Mouse (Mus musculus): ENCODE results near the gene Frmd4a. TPM values are rescaled to one million over a fixed set of nuclear protein-coding genes. Genes with fewer than 3 reads are reported as not detected.

Frmd4a gene
- polyA plus RNA-seq, 1 experiment: 9.9 TPM

- no peak for DNase-seq (ENCODE audit: low read depth)
Measured at GRCm38 (mm10) chr2:4517553-4518125, 500.1 kb downstream of the Frmd4a start.

- no peak for DNase-seq (ENCODE audit: low read depth)
Measured at GRCm38 (mm10) chr2:4518549-4518948, 501.0 kb downstream of the Frmd4a start.

GRCm38 (mm10) chr2:4522769-4523487 lies 505.4 kb downstream of the Frmd4a start:
- DNase-seq (ENCODE audit: low read depth): no peak

- peak; percentile 59 for DNase-seq (ENCODE audit: low read depth)
Measured at GRCm38 (mm10) chr2:4527094-4527493, 509.6 kb downstream of the Frmd4a start.

GRCm38 (mm10) chr2:4529254-4529729 lies 511.8 kb downstream of the Frmd4a start:
- DNase-seq (ENCODE audit: low read depth): no peak

- no peak for DNase-seq (ENCODE audit: low read depth)
Measured at GRCm38 (mm10) chr2:4531533-4532197, 514.1 kb downstream of the Frmd4a start.

- DNase-seq (ENCODE audit: low read depth): no peak
Measured at GRCm38 (mm10) chr2:4532198-4532568, 514.7 kb downstream of the Frmd4a start.

- DNase-seq (ENCODE audit: low read depth): no peak
Measured at GRCm38 (mm10) chr2:4532945-4533344, 515.4 kb downstream of the Frmd4a start.

- no peak for DNase-seq (ENCODE audit: low read depth)
Measured at GRCm38 (mm10) chr2:4535187-4535864, 517.8 kb downstream of the Frmd4a start.

- no peak for DNase-seq (ENCODE audit: low read depth)
Measured at GRCm38 (mm10) chr2:4541330-4541729, 523.8 kb downstream of the Frmd4a start.

GRCm38 (mm10) chr2:4541844-4542628 lies 524.5 kb downstream of the Frmd4a start:
- DNase-seq (ENCODE audit: low read depth): no peak

GRCm38 (mm10) chr2:4542629-4543416 lies 525.3 kb downstream of the Frmd4a start:
- DNase-seq (ENCODE audit: low read depth): no peak

- DNase-seq (ENCODE audit: low read depth): no peak
Measured at GRCm38 (mm10) chr2:4543417-4543775, 525.9 kb downstream of the Frmd4a start.

- DNase-seq (ENCODE audit: low read depth): no peak
Measured at GRCm38 (mm10) chr2:4544360-4544759, 526.8 kb downstream of the Frmd4a start.

- DNase-seq (ENCODE audit: low read depth): no peak
Measured at GRCm38 (mm10) chr2:4545261-4545660, 527.7 kb downstream of the Frmd4a start.

- DNase-seq (ENCODE audit: low read depth): no peak
Measured at GRCm38 (mm10) chr2:4547003-4547662, 529.6 kb downstream of the Frmd4a start.

- no peak for DNase-seq (ENCODE audit: low read depth)
Measured at GRCm38 (mm10) chr2:4549271-4549670, 531.8 kb downstream of the Frmd4a start.

- DNase-seq (ENCODE audit: low read depth): no peak
Measured at GRCm38 (mm10) chr2:4550017-4550763, 532.7 kb downstream of the Frmd4a start.

- DNase-seq (ENCODE audit: low read depth): no peak
Measured at GRCm38 (mm10) chr2:4551438-4551837, 533.9 kb downstream of the Frmd4a start.

GRCm38 (mm10) chr2:4551866-4552265 lies 534.3 kb downstream of the Frmd4a start:
- DNase-seq (ENCODE audit: low read depth): no peak

Data from gonadal fat pad, adult 2 months (tissue).